Mouse (Mus musculus): ENCODE measurements at regions not wholly inside any gene's neighbourhood (a gene's known extent, or its start where the extent isn't known, plus 50 kb on each side); places are given as distances from the start of the nearest gene placed in this dataset.

DNA sequence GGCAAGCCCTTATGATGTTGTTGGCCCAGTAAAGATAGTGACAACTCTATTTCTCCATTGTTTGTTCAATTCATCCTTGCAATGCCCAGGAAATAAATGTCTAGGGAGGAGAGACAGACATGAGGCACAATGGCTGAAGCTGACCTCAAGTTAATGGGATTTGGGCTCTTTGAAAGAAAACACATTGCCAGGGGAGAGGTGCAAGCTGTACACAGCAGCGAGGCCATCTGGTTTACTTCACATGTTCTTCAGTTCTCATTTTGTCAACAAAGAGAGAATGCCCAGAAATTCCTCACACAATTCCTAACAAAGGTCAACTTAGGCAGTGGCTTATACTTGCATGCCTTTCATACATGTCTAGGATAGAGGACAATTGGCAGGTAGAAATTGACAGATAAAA is 789.6 kb upstream of the Grm7 start:
- TF ChIP-seq POLR2A (IDR thresholded peaks at IDR 0.05; ENCODE audit: insufficient read length, low read depth): no peak
- TF ChIP-seq MAX (IDR thresholded peaks at IDR 0.05; ENCODE audit: low read depth): no peak
- TF ChIP-seq USF1 (IDR thresholded peaks at IDR 0.05; ENCODE audit: low read depth): no peak
- TF ChIP-seq MYOD1 (IDR thresholded peaks at IDR 0.05; ENCODE audit: control insufficient read depth in 1 of 3, insufficient read length in 2 of 3, low read depth in 2 of 3): no peak
- TF ChIP-seq E2F4 (IDR thresholded peaks at IDR 0.05; ENCODE audit: insufficient read depth): no peak
- TF ChIP-seq MYOG (IDR thresholded peaks at IDR 0.05; ENCODE audit: control insufficient read depth in 1 of 3, insufficient read depth in 1 of 3, insufficient read length in 2 of 3, low read depth in 2 of 3): no peak

Data from myocyte (in vitro differentiated cells).